Mouse (Mus musculus) mouse embryonic stem cell (cell line): ENCODE data around the gene Nxf3.

ENCODE experiments used
- in situ Hi-C, 2 experiments: fragments of 300-500 bp; cut with MboI; formaldehyde crosslinking; loops; 1 replicate in 1 of 2; 3 replicates in 1 of 2; pipeline ENCODE4 v1.14.3; 2019 to 2020; ENCODE audit warnings: low sequenced_read_pairs in 2 of 2, low pct_unique_long_range_greater_than_20kb in 1 of 2, mixed read lengths in 1 of 2; ENCODE audit not compliant: unreplicated experiment in 1 of 2

Gene Nxf3

DNA sequence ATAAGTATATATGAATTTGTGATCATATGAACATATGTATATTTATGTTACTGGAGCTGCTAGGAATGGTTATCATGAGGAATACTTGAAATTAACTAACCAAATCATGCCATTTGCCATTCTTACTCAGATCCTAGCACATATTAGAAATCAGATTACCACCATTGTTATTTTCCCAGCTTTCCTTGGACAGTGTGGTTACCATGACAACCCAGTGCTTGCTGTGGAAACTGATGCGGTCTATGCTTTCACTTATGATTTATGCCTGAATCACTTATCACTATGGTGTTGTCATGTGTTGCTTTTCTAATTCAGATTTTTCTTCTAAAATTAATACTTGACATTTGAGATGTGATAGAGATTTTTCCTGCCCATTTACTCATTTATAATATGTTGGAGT lies 54.7 kb downstream of the Nxf3 start:
- in situ Hi-C loops = no loop called here
